Mouse (Mus musculus): ENCODE measurements around the gene Slc36a3. TPM values are rescaled to one million over a fixed set of nuclear protein-coding genes. Genes with fewer than 3 reads are reported as not detected.

Slc36a3 gene
- total RNA-seq, 1 experiment = not detected

GRCm38 (mm10) chr11:55126663-55127062 is 24.8 kb downstream of the Slc36a3 start:
- peaks cover 13% of the 10 kb centered on the region in 2 experiments for H3K4me1 ChIP-seq (ENCODE audit: control insufficient read depth in 2 of 2, insufficient read depth in 2 of 2, low read length in 2 of 2, poor library complexity in 1 of 2)
- no peak overlapping the region for H3K27ac ChIP-seq (ENCODE audit: insufficient read depth, low read depth, low read length, poor library complexity, severe bottlenecking)
- no peak overlapping the region for H3K9ac ChIP-seq (ENCODE audit: insufficient read depth, low read depth, low read length, poor library complexity, severe bottlenecking)
- no peak overlapping the region for H3K4me3 ChIP-seq (ENCODE audit: insufficient read depth in 1 of 2, low read depth in 1 of 2, low read length in 2 of 2, poor library complexity in 1 of 2, severe bottlenecking in 1 of 2)
- no peaks in the 10 kb centered on the region for H3K9me3 ChIP-seq (ENCODE audit: control insufficient read depth, insufficient read depth, low read depth, low read length)
- TF ChIP-seq HCFC1 (IDR thresholded peaks at IDR 0.05; ENCODE audit: borderline replicate concordance, insufficient read depth, low read length) (no peak), CHD2 (IDR thresholded peaks at IDR 0.05; ENCODE audit: low read depth, low read length) (no peak), ZC3H11A (IDR thresholded peaks at IDR 0.05; ENCODE audit: borderline replicate concordance, low read depth, low read length) (no peak), ZNF384 (IDR thresholded peaks at IDR 0.05; ENCODE audit: low read depth, low read length) (no peak), MAFK (IDR thresholded peaks at IDR 0.05; ENCODE audit: insufficient read depth, low read depth, low read length) (no peak)
- no peak for DNase-seq (ENCODE audit: low read depth, low spot score)
- no peaks in the 10 kb centered on the region for H3K36me3 ChIP-seq (ENCODE audit: control insufficient read depth, insufficient read depth, low read length, poor library complexity, severe bottlenecking)
- in situ Hi-C loops (cut with MboI; ENCODE audit: low sequenced_read_pairs in 2 of 2, unreplicated experiment in 2 of 2) = no loop called here

GRCm38 (mm10) chr11:55121430-55121829 is 30.1 kb downstream of the Slc36a3 start:
- Histone ChIP-seq H3K27ac (ENCODE audit: insufficient read depth, low read depth, low read length, poor library complexity, severe bottlenecking) (no peak overlapping the region), H3K4me1 (ENCODE audit: control insufficient read depth in 2 of 2, insufficient read depth in 2 of 2, low read length in 2 of 2, poor library complexity in 1 of 2) (peaks cover 0 to 2% of the 10 kb centered on the region in 2 experiments; a peak in 1 of 4 replicates), H3K4me3 (ENCODE audit: insufficient read depth in 1 of 2, low read depth in 1 of 2, low read length in 2 of 2, poor library complexity in 1 of 2, severe bottlenecking in 1 of 2) (no peak overlapping the region), H3K36me3 (ENCODE audit: control insufficient read depth, insufficient read depth, low read length, poor library complexity, severe bottlenecking) (no peaks in the 10 kb centered on the region), H3K9me3 (ENCODE audit: control insufficient read depth, insufficient read depth, low read depth, low read length) (no peaks in the 10 kb centered on the region), H3K9ac (ENCODE audit: insufficient read depth, low read depth, low read length, poor library complexity, severe bottlenecking) (no peak overlapping the region)
- TF ChIP-seq HCFC1 (IDR thresholded peaks at IDR 0.05; ENCODE audit: borderline replicate concordance, insufficient read depth, low read length) = no peak
- TF ChIP-seq MAFK (IDR thresholded peaks at IDR 0.05; ENCODE audit: insufficient read depth, low read depth, low read length) = no peak
- TF ChIP-seq ZC3H11A (IDR thresholded peaks at IDR 0.05; ENCODE audit: borderline replicate concordance, low read depth, low read length) = no peak
- no peak for TF ChIP-seq ZNF384 (IDR thresholded peaks at IDR 0.05; ENCODE audit: low read depth, low read length)
- no peak for TF ChIP-seq CHD2 (IDR thresholded peaks at IDR 0.05; ENCODE audit: low read depth, low read length)
- no peak for DNase-seq (ENCODE audit: low read depth, low spot score)
- in situ Hi-C loops (cut with MboI; ENCODE audit: low sequenced_read_pairs in 2 of 2, unreplicated experiment in 2 of 2) = no loop called here

GRCm38 (mm10) chr11:55120821-55121271 is 30.7 kb downstream of the Slc36a3 start:
- no peak for TF ChIP-seq HCFC1 (IDR thresholded peaks at IDR 0.05; ENCODE audit: borderline replicate concordance, insufficient read depth, low read length)
- TF ChIP-seq ZC3H11A (IDR thresholded peaks at IDR 0.05; ENCODE audit: borderline replicate concordance, low read depth, low read length) = no peak
- no peak for TF ChIP-seq ZNF384 (IDR thresholded peaks at IDR 0.05; ENCODE audit: low read depth, low read length)
- no peak for TF ChIP-seq CHD2 (IDR thresholded peaks at IDR 0.05; ENCODE audit: low read depth, low read length)
- TF ChIP-seq MAFK (IDR thresholded peaks at IDR 0.05; ENCODE audit: insufficient read depth, low read depth, low read length) = no peak
- DNase-seq (ENCODE audit: low read depth, low spot score) = no peak
- Histone ChIP-seq H3K9ac (ENCODE audit: insufficient read depth, low read depth, low read length, poor library complexity, severe bottlenecking) (no peak overlapping the region), H3K9me3 (ENCODE audit: control insufficient read depth, insufficient read depth, low read depth, low read length) (no peaks in the 10 kb centered on the region), H3K27ac (ENCODE audit: insufficient read depth, low read depth, low read length, poor library complexity, severe bottlenecking) (no peak overlapping the region), H3K4me1 (ENCODE audit: control insufficient read depth in 2 of 2, insufficient read depth in 2 of 2, low read length in 2 of 2, poor library complexity in 1 of 2) (no peaks in the 10 kb centered on the region; a peak in 1 of 4 replicates), H3K36me3 (ENCODE audit: control insufficient read depth, insufficient read depth, low read length, poor library complexity, severe bottlenecking) (no peaks in the 10 kb centered on the region), H3K4me3 (ENCODE audit: insufficient read depth in 1 of 2, low read depth in 1 of 2, low read length in 2 of 2, poor library complexity in 1 of 2, severe bottlenecking in 1 of 2) (no peak overlapping the region)
- in situ Hi-C loops (cut with MboI; ENCODE audit: low sequenced_read_pairs in 2 of 2, unreplicated experiment in 2 of 2) = no loop called here

GRCm38 (mm10) chr11:55120279-55120678 is 31.2 kb downstream of the Slc36a3 start:
- in situ Hi-C loops (cut with MboI; ENCODE audit: low sequenced_read_pairs in 2 of 2, unreplicated experiment in 2 of 2) = no loop called here
- H3K36me3 ChIP-seq (ENCODE audit: control insufficient read depth, insufficient read depth, low read length, poor library complexity, severe bottlenecking) = no peaks in the 10 kb centered on the region
- no peak overlapping the region for H3K27ac ChIP-seq (ENCODE audit: insufficient read depth, low read depth, low read length, poor library complexity, severe bottlenecking)
- H3K9me3 ChIP-seq (ENCODE audit: control insufficient read depth, insufficient read depth, low read depth, low read length) = no peaks in the 10 kb centered on the region
- no peak overlapping the region for H3K4me3 ChIP-seq (ENCODE audit: insufficient read depth in 1 of 2, low read depth in 1 of 2, low read length in 2 of 2, poor library complexity in 1 of 2, severe bottlenecking in 1 of 2)
- H3K9ac ChIP-seq (ENCODE audit: insufficient read depth, low read depth, low read length, poor library complexity, severe bottlenecking) = no peak overlapping the region
- no peaks in the 10 kb centered on the region; a peak in 1 of 4 replicates for H3K4me1 ChIP-seq (ENCODE audit: control insufficient read depth in 2 of 2, insufficient read depth in 2 of 2, low read length in 2 of 2, poor library complexity in 1 of 2)
- no peak for DNase-seq (ENCODE audit: low read depth, low spot score)
- no peak for TF ChIP-seq ZNF384 (IDR thresholded peaks at IDR 0.05; ENCODE audit: low read depth, low read length)

- Histone ChIP-seq H3K27ac (ENCODE audit: insufficient read depth, low read depth, low read length, poor library complexity, severe bottlenecking) (no peak overlapping the region), H3K36me3 (ENCODE audit: control insufficient read depth, insufficient read depth, low read length, poor library complexity, severe bottlenecking) (no peaks in the 10 kb centered on the region), H3K9me3 (ENCODE audit: control insufficient read depth, insufficient read depth, low read depth, low read length) (no peaks in the 10 kb centered on the region), H3K4me3 (ENCODE audit: insufficient read depth in 1 of 2, low read depth in 1 of 2, low read length in 2 of 2, poor library complexity in 1 of 2, severe bottlenecking in 1 of 2) (no peak overlapping the region), H3K9ac (ENCODE audit: insufficient read depth, low read depth, low read length, poor library complexity, severe bottlenecking) (no peak overlapping the region), H3K4me1 (ENCODE audit: control insufficient read depth in 2 of 2, insufficient read depth in 2 of 2, low read length in 2 of 2, poor library complexity in 1 of 2) (peaks cover 4 to 7% of the 10 kb centered on the region in 2 experiments)
- in situ Hi-C loops (cut with MboI; ENCODE audit: low sequenced_read_pairs in 2 of 2, unreplicated experiment in 2 of 2) = no loop called here
- no peak for DNase-seq (ENCODE audit: low read depth, low spot score)
- TF ChIP-seq CHD2 (IDR thresholded peaks at IDR 0.05; ENCODE audit: low read depth, low read length) = no peak
- no peak for TF ChIP-seq ZC3H11A (IDR thresholded peaks at IDR 0.05; ENCODE audit: borderline replicate concordance, low read depth, low read length)
- TF ChIP-seq ZNF384 (IDR thresholded peaks at IDR 0.05; ENCODE audit: low read depth, low read length) = no peak
- no peak for TF ChIP-seq HCFC1 (IDR thresholded peaks at IDR 0.05; ENCODE audit: borderline replicate concordance, insufficient read depth, low read length)
- no peak for TF ChIP-seq MAFK (IDR thresholded peaks at IDR 0.05; ENCODE audit: insufficient read depth, low read depth, low read length)
Observed at GRCm38 (mm10) chr11:55117031-55117430, 34.5 kb downstream of the Slc36a3 start.

All from ES-E14 (cell line).